Mouse (Mus musculus) lung, adult 2 months (tissue): Measurements from ENCODE around the gene Btg2.

Experiments
- CTCF ChIP-seq: fragments of 200-500 bp; IDR thresholded peaks from 2 replicates; pipeline ENCODE4 v1.5.1; 2011; ENCODE audit warnings: mild to moderate bottlenecking, low read length, control low read depth; ENCODE audit not compliant: insufficient read depth
- POLR2A ChIP-seq: fragments of 200-500 bp; IDR thresholded peaks from 2 replicates; pipeline ENCODE4 v1.6.1; 2011; ENCODE audit warnings: low read depth, mild to moderate bottlenecking, control low read depth, low read length, borderline replicate concordance; ENCODE audit errors: extremely low read depth

GRCm38 (mm10) chr1:134082987-134083516 lies 4.1 kb upstream of the Btg2 start:
- TF ChIP-seq POLR2A (no peak), CTCF (no peak)
